Mouse (Mus musculus) layer of hippocampus, adult 11-12 months (tissue): ENCODE results near the gene Trim71.
"Not testable (repeated sequence)": the region's sequence is repeated elsewhere in the genome, so short reads cannot be mapped to it uniquely, and the experiment has no call there.

Experiments
- DNase-seq: peaks from one replicate; pipeline ENCODE4 v3.0.0; 2022; ENCODE audit warnings: low spot score

Trim71 gene

DNA sequence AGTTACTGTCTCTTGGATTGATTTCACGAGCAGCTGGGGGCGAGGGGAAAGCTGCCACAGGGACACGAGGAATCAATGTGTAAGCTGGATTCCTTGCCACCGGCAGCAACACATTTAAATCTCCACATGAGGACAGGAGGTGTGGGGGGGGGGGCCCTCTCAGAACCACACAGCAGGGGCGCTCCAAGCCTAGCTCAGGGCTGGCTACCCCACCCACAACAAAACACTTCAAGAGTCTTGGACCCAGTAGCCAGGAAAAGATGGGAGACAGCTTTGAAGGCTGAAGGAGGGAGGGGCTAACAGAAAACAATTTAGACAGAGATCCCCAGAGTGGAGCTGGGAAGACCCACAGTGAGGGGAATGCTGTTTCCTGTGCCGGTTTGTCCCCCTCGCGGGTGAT lies 38.3 kb downstream of the Trim71 start:
- DNase-seq, result no peak

DNA sequence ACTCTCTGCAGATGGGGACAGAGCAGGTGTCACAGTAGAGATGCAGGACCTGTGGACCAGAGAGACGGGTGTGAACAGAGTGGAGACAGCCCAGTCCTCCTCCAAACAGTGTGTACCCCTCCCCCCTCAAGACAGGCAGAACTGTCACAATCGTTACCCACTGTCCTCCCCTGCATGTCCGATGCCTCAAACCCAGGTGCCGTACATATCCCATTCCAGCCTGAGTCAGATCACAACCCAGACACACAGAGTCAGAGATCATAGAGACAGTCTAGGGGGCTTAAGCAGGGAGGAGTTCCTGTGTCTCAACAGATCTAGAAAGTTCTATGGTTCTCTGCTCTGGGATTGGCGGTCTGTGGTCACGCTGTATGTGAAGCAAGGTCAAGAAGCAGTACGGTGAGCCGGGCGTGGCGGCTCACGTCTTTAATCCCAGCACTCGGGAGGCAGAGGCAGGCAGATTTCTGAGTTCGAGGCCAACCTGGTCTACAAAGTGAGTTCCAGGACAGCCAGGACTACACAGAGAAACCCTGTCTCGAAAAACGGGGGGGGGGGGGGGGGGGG lies 39.0 kb downstream of the Trim71 start:
- DNase-seq, result no peak

DNA sequence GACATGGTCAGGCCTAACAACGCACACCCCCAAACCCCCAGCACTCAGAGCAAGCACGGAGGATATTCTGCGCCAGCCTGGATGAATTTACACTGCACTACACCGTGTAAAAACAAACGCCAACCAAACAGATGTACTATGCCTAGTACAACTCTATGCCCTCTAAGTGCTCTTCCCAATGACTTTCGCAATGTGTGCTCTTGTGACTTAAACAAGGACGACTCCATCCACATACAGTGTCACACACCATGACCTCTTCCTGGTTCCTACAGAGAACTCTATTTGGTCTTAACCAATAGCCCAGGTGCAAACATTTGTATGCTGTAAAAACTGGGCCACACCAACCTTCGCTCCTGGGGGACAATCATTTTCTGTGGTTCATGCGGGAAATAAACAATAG lies 41.7 kb downstream of the Trim71 start:
- no peak for DNase-seq

GRCm38 (mm10) chr9:114522041-114522440 lies 42.1 kb downstream of the Trim71 start:
- no peak for DNase-seq

DNA sequence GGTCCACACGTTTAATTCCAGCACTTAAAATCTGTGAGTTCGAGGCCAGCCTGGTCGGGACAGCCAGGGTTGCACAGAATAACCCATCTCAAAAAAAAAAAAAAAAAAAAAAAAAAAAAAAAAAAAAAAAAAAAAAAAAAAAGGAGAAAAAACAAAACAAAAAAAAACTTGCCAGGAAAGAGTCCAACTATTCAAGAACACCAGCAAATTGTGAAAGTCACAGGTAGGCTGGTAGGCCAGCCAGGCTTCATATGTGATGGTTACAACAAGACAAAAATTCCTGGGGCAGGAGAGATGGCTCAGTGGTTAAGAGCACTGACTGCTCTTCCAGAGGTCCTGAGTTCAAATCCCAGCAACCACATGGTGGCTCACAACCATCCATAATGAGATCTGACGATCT lies 43.6 kb downstream of the Trim71 start:
- DNase-seq, result not testable (repeated sequence)

- DNase-seq, result no peak
These were observed 45.2 kb downstream of the Trim71 start for GRCm38 (mm10) chr9:114518812-114519477.

GRCm38 (mm10) chr9:114517924-114518497 lies 46.2 kb downstream of the Trim71 start:
- no peak for DNase-seq

DNA sequence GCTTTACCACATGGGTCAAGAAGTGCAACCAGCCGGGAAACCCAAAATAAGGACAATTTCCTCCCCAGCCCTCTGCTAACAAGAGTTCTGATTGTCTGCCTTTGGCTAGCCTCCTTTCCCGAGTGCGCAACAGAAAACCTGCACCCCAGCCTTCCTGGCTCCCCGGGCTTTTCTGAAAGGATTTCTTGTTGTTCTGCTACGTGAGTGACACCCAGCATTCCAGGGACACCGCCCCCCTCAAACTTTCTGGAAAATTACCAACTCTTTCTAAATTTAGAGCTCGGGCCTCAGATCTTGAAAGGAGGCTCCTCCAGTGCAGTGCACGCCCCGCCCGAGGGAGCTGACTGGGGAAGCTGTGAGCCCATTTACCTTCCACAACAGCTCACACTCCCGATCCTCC lies 48.8 kb downstream of the Trim71 start, which contains the start of gene C130032M10Rik:
Gene C130032M10Rik, plus strand, starts transcription at position 334 of the 400 bp plus-strand sequence.
- DNase-seq, result no peak

DNA sequence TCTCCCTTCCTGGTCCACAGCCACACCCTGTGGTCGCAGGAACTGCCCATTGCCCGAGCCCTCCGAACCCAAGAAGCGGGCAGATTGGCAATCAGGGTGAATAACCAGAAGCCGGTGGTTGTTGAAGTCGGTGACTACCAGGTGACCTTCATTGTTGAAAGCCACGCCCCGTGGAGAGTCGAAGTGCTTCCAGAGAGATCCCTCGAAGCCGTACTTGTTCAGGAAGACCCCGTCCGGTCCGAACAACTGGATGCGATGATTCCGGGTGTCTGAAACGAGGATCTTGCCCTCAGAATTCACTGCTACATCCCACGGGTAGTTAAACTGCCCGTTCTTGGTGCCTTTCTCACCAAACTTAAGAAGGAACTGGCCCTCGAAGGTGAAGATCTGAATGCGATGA lies 51.3 kb downstream of the Trim71 start:
- DNase-seq, result no peak

- DNase-seq, result no peak
These were observed 54.4 kb downstream of the Trim71 start for GRCm38 (mm10) chr9:114509785-114510184.

DNA sequence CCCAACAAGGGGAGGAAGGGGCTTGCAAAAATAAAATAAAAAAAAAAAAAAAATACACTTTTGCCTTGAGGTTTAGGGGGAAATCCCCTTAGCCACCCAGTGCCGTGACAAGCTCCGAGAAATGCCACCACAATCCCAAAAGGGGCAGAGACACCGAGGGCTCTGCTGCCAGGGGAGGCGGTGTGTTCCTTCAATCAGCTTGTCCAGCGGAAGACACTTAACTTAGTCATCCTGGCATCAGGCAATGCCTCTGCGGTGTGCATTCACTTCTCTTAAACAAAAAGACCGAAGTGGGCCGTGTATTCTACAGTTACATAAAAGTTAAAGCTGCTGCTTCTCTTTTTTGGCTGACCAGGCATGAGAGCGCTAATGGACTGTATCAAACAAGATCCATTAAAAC lies 56.7 kb downstream of the Trim71 start:
- no peak for DNase-seq

DNA sequence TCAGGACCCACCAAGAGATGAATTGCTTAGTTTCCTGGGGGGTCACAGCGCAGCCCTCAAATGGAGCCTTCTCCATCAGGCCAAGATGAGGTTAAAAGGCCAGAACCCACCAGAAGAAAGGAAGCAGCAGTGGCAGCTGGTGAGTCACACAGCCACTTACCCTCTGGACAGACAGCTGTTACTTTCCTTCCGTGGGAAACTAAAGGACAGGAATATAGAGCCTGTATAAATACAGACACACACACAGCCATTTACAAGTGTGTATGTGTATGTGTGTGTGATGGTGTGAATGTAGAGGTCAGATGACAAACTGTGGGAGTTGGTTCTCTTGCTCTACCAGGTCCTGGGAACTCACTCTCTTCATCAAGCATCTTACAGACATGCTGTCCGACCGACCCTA lies 57.6 kb downstream of the Trim71 start:
- DNase-seq, result no peak

DNA sequence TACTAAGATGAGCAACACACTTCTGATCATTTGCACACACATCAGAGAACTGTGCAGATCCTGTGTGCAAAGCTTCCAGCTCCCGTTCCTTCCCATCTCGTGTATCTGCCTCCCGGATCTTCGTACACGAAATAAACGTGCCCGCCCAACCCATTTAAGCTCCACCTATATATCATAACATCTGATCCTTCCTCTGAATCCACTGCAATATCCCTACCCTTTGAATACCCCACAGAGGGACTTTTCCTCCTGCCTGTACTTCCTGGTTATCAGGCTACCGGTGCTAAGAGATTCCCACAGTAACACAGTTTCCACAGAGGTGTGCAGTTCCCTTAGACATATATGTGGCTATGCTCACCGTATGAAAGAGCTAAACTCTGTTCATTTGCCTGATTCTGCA lies 59.4 kb downstream of the Trim71 start, which contains the start of gene Ccr4:
Gene Ccr4, minus strand, starts transcription at position 101 of the 400 bp plus-strand sequence.
- no peak for DNase-seq

DNA sequence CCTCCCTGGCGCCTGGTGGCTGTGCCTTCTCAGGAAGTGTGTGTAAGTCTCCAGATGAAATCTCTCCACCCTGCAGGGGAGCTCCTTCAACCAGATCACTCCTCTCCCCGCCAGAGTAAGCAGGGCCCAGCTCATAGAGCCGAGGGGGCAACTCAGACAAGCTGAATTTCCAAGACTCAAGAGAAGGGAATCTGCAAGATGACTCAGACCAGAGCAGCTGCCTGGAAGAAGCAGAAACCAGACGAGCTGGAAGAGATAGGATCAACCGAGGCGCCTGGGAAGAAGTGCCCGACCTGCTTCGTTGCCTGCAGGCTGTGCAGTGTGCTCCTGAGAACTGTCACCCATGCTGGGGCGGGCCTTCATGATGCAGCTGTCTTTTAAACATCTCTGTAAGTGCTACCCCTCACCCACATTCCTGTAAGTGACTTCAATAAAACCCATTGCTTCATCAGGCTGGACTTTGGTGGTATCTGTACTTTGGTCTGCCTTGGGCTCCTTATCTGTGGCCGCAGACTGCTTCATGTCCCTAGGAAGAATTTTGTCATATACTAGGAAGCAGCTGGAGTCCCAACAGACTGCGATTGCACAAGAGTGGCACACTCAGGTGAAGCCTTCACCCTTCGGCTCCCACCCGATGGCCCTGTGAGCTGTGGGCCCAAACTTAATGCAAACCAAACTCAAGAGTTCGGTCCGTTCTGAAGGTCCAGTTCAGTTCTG lies 61.3 kb downstream of the Trim71 start:
- DNase-seq, result no peak

DNA sequence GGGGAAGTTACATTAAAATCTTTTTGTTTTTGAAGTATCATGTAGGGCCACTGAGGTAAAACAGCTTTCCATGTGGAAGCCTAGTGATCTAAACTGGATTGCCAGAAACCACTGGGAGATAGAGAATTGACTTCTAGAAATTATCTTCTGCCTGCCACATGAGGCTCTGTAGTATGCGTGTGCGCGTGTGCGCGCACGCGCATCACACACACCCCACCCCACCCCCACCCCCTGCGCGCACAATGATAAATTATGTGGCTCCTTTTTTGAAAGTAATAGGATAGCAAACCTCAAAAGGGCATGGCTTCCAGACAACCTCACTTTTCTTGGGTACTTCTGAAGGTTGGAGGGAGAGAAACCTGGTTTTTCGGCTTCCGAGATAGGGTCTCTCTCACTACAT lies 62.3 kb downstream of the Trim71 start:
- no peak for DNase-seq

DNA sequence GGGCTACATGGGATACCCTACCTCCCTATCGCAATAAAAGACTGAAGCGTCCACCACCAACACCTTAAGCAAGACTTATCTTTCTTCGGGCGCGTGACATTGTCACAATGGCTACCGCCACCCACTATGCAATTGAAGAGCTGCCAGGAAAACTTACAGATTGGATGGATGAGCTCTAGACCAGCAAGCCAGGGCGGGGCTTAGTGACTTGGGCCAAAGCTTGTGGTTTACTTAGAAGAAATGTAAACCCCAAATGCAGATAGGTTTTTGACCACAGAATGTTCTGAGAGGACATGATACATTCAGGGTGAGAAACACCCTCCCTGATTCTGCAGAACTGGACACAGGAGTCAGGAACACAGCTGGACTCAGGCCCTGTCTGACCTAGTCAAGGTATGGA lies 63.1 kb downstream of the Trim71 start:
- no peak for DNase-seq

GRCm38 (mm10) chr9:114499783-114500515 lies 64.2 kb downstream of the Trim71 start:
- DNase-seq, result peak; percentile 50

GRCm38 (mm10) chr9:114498218-114498617 lies 66.0 kb downstream of the Trim71 start:
- DNase-seq, result peak; percentile 83

- DNase-seq, result no peak
These were observed 67.7 kb downstream of the Trim71 start for GRCm38 (mm10) chr9:114496469-114496868.

DNA sequence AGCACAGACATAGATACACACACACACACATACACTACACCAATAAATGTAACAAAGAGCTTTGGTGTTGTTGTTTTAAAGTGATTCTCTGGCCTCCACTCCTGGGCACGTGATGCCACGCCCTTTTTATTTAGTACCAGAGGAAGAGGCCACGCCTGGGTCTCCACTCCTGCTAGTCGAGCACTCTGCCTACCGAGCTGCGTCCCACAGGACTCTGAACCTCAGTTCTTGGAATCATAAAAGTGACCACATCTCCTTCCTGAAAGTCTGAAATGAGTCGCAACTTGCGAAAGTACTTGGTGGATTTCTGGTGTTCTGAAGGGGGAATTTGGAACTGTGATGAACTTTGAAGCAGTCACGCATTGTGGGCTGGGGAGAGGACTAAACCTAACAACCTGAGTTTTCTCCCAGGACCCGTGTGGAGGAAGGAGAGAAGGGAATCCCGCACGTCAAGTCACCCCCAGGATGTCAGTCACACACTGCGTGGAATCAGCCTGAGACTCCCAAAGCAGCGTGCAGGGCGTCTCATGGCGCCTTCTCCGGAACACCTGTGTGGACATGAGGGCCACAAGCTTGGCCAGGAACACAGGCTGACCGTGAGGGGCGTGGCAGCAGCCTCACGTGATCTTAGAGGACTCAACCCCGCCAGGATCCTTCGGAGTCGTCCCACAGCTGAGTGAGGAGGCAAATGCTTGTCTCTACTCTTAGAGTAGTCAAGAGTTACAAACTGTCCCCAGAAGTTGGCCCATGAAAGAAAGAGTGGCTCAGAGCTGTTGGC lies 76.5 kb downstream of the Trim71 start:
- DNase-seq, result no peak

DNA sequence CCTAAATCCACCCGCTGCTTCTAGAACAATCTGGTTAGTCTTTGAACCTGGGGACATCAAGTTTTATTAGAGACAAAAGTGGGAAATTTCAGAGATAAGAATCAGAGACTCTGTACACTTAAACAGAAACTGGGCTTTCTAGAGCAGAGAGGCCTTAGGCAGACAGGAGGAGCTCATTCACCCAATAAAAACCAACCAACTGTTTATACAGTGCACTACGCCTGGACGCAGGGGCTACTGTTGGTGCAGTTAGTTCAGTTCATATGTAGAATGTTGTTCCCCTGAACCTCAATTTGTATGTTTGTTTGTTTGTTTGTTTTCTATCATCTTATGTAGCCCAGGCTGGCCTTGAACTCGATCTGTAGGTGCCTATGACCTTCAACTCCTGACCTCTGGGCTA lies 77.4 kb downstream of the Trim71 start:
- no peak for DNase-seq
